Mouse (Mus musculus): ENCODE data around the gene Entpd5.
"Not testable (repeated sequence)": the region's sequence is repeated elsewhere in the genome, so short reads cannot be mapped to it uniquely, and the experiment has no call there.

Entpd5 gene

GRCm38 (mm10) chr12:84398629-84399028 is 10.2 kb downstream of the Entpd5 start:
- no peak for DNase-seq

DNA sequence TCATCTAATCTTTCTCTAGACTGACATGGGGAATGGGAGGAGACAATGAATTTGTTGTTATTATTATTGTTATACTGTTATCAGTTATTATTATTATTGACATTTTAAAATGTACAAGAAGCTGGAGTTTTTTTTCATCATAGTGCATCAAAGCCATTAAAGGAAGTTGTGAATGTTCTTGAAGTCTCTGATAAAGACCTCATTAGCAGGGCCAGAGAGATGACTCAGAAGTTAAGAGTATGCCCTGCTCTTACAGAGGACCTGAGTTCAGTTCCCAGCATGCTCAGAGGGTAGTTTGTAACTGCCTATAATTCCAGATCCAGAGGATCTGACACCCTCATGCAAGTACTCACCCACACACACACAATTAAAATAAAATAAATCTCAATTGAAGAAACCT is 11.1 kb downstream of the Entpd5 start:
- DNase-seq = no peak

GRCm38 (mm10) chr12:84396947-84397679 is 11.7 kb downstream of the Entpd5 start:
- DNase-seq = no peak

DNA sequence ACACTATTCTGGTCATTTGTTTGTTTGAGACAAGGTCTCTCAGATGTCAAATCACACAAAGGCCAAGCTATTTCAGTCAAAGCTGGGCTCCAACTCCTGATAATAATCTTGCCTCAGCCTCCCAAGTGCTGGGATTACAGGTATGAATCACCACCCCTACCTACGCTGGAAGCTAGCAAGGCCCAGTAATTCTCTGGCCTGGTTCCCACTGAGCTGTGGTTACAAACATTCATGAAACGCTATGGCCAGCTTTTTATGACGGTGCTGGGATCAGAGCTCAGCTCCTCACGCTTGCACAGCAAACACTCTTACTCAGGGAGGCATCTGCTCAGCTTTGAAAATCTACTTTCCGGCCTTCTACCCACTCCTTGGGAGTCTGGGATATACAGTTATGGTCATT is 15.0 kb downstream of the Entpd5 start:
- DNase-seq = no peak

DNA sequence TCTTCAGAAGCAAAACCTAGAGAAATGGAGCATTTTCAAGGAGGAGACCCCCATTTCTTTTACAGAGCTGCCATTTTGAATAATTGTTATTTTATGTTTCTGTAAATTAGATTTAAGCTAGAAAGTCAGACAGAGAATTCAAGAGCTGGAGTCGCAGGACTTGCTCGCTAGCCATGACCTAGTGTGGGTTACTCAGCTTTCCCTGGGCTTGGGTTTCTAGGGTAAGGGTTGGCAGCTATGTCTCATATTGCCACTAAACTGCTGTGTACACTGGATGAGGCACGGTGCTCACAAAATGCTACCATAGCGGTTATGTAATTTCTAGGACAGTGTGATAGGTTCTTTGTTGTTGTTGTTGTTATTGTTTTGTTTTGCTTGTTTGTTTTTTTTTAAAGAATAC is 16.1 kb downstream of the Entpd5 start:
- no peak for DNase-seq

DNA sequence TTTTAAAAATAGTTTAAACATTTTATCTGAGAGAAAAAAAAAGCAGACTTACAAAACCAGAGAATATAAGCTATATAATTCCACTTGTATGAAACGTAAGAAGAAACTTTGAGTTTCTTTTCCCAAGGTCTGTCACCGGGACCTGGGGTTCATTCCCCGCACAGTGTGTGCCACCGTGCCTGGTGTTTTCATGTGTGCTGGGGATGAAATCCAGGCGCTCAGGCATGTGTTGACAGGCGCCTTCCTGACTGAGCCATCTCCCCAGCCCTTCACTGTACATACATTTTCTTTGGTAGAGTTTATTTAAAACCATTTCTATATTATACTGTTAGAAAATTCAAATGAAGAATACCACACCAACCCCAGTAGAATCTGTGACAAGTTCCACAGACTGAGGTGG is 18.5 kb downstream of the Entpd5 start:
- no peak for DNase-seq

GRCm38 (mm10) chr12:84388774-84389400 is 19.9 kb downstream of the Entpd5 start:
- no peak for DNase-seq

- DNase-seq = no peak
Measured at GRCm38 (mm10) chr12:84388097-84388496, 20.7 kb downstream of the Entpd5 start.

- no peak for DNase-seq
Measured at GRCm38 (mm10) chr12:84385408-84385807, 23.4 kb downstream of the Entpd5 start.

GRCm38 (mm10) chr12:84384644-84385081 is 24.2 kb downstream of the Entpd5 start:
- peak in 1 of 2 experiments; percentile 12 for DNase-seq

- DNase-seq = no peak
Measured at GRCm38 (mm10) chr12:84382369-84382768, 26.5 kb downstream of the Entpd5 start.

GRCm38 (mm10) chr12:84373831-84374481 is 34.9 kb downstream of the Entpd5 start:
- no peak for DNase-seq

DNA sequence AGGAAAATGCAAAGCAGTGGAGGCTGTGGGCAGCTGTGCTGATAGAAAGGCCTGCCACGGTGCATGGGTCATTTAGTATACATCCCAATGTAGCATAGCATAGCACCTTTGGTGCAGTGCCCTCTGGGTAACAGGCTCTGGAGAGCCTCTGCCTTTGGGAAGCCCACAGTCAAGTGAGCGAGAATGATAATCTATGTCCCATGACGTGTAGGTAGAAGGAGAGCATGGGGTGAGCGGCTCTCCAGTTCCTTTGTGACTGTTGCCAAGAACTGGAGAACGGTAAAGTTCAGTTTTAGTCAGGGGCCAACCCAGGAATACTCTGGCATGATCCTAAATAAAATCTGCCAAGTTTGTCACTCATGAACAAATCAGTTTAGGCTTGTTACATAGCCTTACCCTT is 37.2 kb downstream of the Entpd5 start:
- no peak for DNase-seq

DNA sequence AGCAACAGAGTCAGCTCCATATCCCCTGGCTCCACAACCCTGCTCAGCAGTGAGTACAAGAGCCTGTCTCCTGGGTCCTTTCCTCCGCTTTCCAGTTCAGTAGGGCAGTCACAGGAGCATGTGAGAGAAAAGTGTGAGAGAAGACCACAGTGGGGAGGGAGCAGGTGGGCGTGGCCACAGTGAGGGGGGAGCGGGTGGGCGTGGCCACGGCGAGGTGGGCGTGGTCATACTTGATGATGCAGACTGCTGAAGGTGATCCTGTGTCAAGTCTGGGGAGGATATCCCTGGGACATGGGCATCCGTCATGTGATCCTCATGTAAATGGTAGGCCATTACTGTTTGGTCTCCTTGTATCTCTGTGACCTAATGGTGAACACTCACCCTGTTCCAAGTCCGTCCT is 41.9 kb downstream of the Entpd5 start:
- DNase-seq = no peak

- no peak for DNase-seq
Measured at GRCm38 (mm10) chr12:84365137-84365536, 43.7 kb downstream of the Entpd5 start.

DNA sequence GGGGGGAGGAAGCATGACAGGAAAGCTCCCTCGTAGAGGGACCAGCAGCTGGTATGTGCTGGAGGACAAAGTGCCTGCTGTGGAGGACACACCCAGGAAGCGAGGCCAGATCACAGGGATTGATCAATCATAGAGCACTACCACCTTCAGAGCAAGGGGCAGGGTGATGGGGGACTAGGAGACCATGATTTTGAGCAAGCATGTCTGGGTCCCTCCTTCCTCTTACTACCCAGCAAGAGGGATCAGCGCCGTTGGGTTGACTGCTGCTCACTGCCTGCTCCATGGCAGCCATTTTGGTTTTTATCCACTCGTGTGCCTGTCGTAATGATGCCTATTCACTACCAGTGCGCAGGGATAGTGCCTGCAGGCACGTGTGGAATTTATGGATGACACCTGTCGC is 44.5 kb downstream of the Entpd5 start:
- no peak for DNase-seq

- DNase-seq = no peak
Measured at GRCm38 (mm10) chr12:84362872-84363271, 46.0 kb downstream of the Entpd5 start.

- peak; percentile 93 for DNase-seq
Measured at GRCm38 (mm10) chr12:84361555-84362489, 47.0 kb downstream of the Entpd5 start, which contains the start of the genes Coq6 and Fam161b. Gene Coq6, plus strand, starts transcription at chr12:84361657. Gene Fam161b, minus strand, starts transcription at chr12:84361833.

GRCm38 (mm10) chr12:84358699-84359098 is 50.1 kb downstream of the Entpd5 start:
- not testable (repeated sequence) for DNase-seq

GRCm38 (mm10) chr12:84347192-84347591 is 61.6 kb downstream of the Entpd5 start:
- no peak for DNase-seq

GRCm38 (mm10) chr12:84336963-84337625 is 71.7 kb downstream of the Entpd5 start:
- no peak for DNase-seq

DNA sequence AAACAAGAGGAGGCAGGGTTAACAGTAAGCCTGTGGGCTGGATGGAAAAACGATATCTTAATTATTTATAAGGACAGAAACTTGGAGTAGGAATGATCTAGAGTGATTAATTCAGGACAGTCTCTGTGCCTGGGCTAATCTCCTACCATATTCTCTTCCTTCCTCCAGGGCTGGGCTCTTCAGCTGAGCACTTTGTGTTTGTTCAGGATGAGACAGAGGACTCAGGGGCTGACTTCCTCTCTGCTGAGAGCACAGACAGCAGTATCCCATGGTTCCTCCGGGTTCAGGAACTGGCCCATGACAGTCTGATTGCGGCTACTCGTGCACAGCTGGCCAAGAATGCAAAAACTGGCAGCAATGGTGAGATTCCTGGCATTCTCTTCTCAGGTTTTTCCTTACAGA is 81.7 kb downstream of the Entpd5 start:
- DNase-seq = no peak

Measured in cerebellum, postnatal 36 days (tissue).